Mouse (Mus musculus) stomach, postnatal 0 days (tissue): ENCODE data around the gene Adgrl1.

Experiments used
- CTCF ChIP-seq: IDR thresholded peaks from 2 replicates; pipeline ENCODE4 v1.5.1; 2016; ENCODE audit warnings: antibody characterized with exemption, low read depth, mild to moderate bottlenecking, moderate library complexity
- EP300 ChIP-seq: optimal IDR thresholded peaks from 2 replicates; pipeline ENCODE3; 2016; ENCODE audit warnings: antibody characterized with exemption

GRCm38 (mm10) chr8:83874881-83875655 lies 24.8 kb upstream of the Adgrl1 start:
- no peak for TF ChIP-seq CTCF
- no peak for TF ChIP-seq EP300
